Comparison of ENCODE assay signal across 19 mouse cellular contexts in the genomic region with DNA sequence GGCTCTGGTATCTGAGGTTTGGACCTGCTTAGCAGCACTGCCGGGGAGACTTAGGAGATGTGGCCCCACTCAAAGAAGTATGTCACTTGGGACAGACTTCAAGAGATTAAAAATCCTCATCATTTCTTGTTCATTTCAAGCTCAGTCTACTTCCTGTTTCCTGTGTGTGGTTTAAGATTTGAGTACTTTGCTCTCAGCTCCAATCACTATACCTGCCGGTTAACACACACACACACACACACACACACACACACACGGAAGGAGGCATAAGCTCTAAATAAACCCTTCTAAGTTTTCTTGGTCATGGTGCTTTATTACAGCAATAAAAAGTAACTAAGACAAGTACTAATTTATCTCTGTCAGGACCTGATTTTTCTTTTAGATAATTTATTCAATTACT. TPM values are rescaled to one million over a fixed set of nuclear protein-coding genes. Genes with fewer than 3 reads are reported as not detected.
A peak's percentile ranks its signal among the peaks of the same experiment; 100 is the strongest.
DNase-seq lines count a peak whose midpoint lies in the region; ATAC-seq and TF ChIP-seq lines count a peak whose summit lies in the region.
"Had no signal": no experiment of that assay in that cellular context is flagged by ENCODE, and none has a peak within 500 bp of the region (broad histone marks: within the 10 kb centered on the region; RNA-seq: fewer than 3 reads in every experiment).

No protein-coding gene starts in this region.

- WGBS in thymus, adult 2 months: 15% methylated on average over 3 of the region's 3 CpGs
- WGBS in stomach, postnatal 0 days: 75% methylated on average over 3 of the region's 3 CpGs

- no peak overlapping the region for H3K9ac ChIP-seq in stomach, postnatal 0 days (ENCODE audit: low read length)
- H3K9ac ChIP-seq: forebrain, embryonic 15.5 days; hindbrain, embryonic 15.5 days; limb, embryonic 15.5 days had no signal

- no peak overlapping the region for H3K4me2 ChIP-seq in stomach, postnatal 0 days (replicated peaks; ENCODE audit: low read depth)
- H3K4me2 ChIP-seq: forebrain, embryonic 15.5 days; hindbrain, embryonic 15.5 days; limb, embryonic 15.5 days had no signal

- no peak overlapping the region for H3K4me3 ChIP-seq in thymus, adult 2 months (ENCODE audit: control insufficient read depth, insufficient read depth, low read length)
- H3K4me3 ChIP-seq in stomach, postnatal 0 days (ENCODE audit: low read depth, low read length): no peak overlapping the region
- H3K4me3 ChIP-seq: embryonic facial prominence, embryonic 10.5 days; erythroblast, embryonic 14.5 days; forebrain, embryonic 15.5 days; gastrocnemius, adult 2 months; hindbrain, embryonic 15.5 days; limb, embryonic 15.5 days; megakaryocyte, embryonic 14.5 days had no signal

- peak; percentile 36 to 65; a peak in 3 of 4 replicates for ATAC-seq in hematopoietic stem cell, adult 5-6 weeks (replicated peaks in 1 of 2; ENCODE audit: insufficient read depth in 1 of 2, low FRiP score in 2 of 2, low TSS enrichment in 1 of 2, low read depth in 1 of 2, poor library complexity in 2 of 2, severe bottlenecking in 2 of 2)
- 0 out of 2 replicates have a peak, but pooled peaks have one; percentile 43 for ATAC-seq in monocyte, adult 5-6 weeks (replicated peaks; ENCODE audit: insufficient number of reproducible peaks, low FRiP score, low TSS enrichment, poor library complexity, severe bottlenecking)
- ATAC-seq in stomach, postnatal 0 days (ENCODE audit: low FRiP score, low TSS enrichment): no peak
- ATAC-seq: forebrain, embryonic 15.5 days had no signal

- no peaks in the 10 kb centered on the region for H3K27me3 ChIP-seq in thymus, adult 2 months (ENCODE audit: control insufficient read depth, insufficient read depth, low read length)
- no peaks in the 10 kb centered on the region for H3K27me3 ChIP-seq in stomach, postnatal 0 days (ENCODE audit: control insufficient read depth, insufficient read depth, low read length)
- H3K27me3 ChIP-seq: forebrain, embryonic 15.5 days; hindbrain, embryonic 15.5 days; limb, embryonic 15.5 days; megakaryocyte, embryonic 14.5 days had no signal

- TF ChIP-seq CTCF in thymus, adult 2 months (IDR thresholded peaks at IDR 0.05; ENCODE audit: borderline replicate concordance, control insufficient read depth, extremely low read depth, insufficient read depth, low read length, poor library complexity): no peak
- TF ChIP-seq CTCF in stomach, postnatal 0 days (IDR thresholded peaks at IDR 0.05; ENCODE audit: low read depth): no peak

- no peak for TF ChIP-seq EP300 in stomach, postnatal 0 days (optimal IDR thresholded peaks at IDR 0.05)

- no peaks in the 10 kb centered on the region for H3K9me3 ChIP-seq in stomach, postnatal 0 days (ENCODE audit: control insufficient read depth, low read length)
- H3K9me3 ChIP-seq: embryonic facial prominence, embryonic 10.5 days; forebrain, embryonic 15.5 days; hindbrain, embryonic 15.5 days; limb, embryonic 15.5 days; megakaryocyte, embryonic 14.5 days had no signal

- peaks cover 24% of the 10 kb centered on the region for H3K36me3 ChIP-seq in thymus, adult 2 months (ENCODE audit: control insufficient read depth, insufficient read depth, low read length)
- H3K36me3 ChIP-seq in stomach, postnatal 0 days (ENCODE audit: control insufficient read depth, insufficient read depth, low read length): no peaks in the 10 kb centered on the region

- DNase-seq in thymus, adult 2 months: peak; percentile 19
- no peak for DNase-seq in thymus, adult 18-20 months
- DNase-seq in thymus, postnatal 4 days: peak; percentile 39
- no peak for DNase-seq in stomach, postnatal 0 days (ENCODE audit: low spot score)
- no peak for DNase-seq in lung, postnatal 36 days
- no peak for DNase-seq in gastrocnemius, postnatal 25 days
- DNase-seq: cerebellum, postnatal 14 days; gastrocnemius, adult 2 months; heart, postnatal 10 days; lung, adult 18-20 months had no signal

- H3K27ac ChIP-seq in thymus, adult 2 months (ENCODE audit: control insufficient read depth, insufficient read depth, low read length): peak overlapping the region; percentile 47; the same call in 1 of the 2 replicates
- no peak overlapping the region for H3K27ac ChIP-seq in stomach, postnatal 0 days (replicated peaks)
- H3K27ac ChIP-seq: embryonic facial prominence, embryonic 10.5 days; forebrain, embryonic 15.5 days; gastrocnemius, adult 2 months; hindbrain, embryonic 15.5 days; limb, embryonic 15.5 days had no signal

- peaks cover 2% of the 10 kb centered on the region for H3K4me1 ChIP-seq in thymus, adult 2 months (replicated peaks; ENCODE audit: control insufficient read depth, insufficient read depth, low read length)
- H3K4me1 ChIP-seq in stomach, postnatal 0 days (replicated peaks; ENCODE audit: control insufficient read depth, insufficient read depth): peaks cover 1% of the 10 kb centered on the region; the same call in 1 of the 2 replicates
- H3K4me1 ChIP-seq: embryonic facial prominence, embryonic 10.5 days; limb, embryonic 15.5 days had no signal

- no peak for TF ChIP-seq POLR2A in thymus, adult 2 months (IDR thresholded peaks at IDR 0.05; ENCODE audit: control insufficient read depth, extremely low read depth, insufficient read depth, low read length, poor library complexity)

RNA-seq across cellular contexts. Expression of a gene that starts 47.1 kb away (rescaled TPM):
- polyA plus RNA-seq in thymus, adult 2 months (2012; rRNA removed): 2.5 and 2.6 TPM in 2 replicates
- total RNA-seq in hematopoietic stem cell, adult 5-6 weeks (2017): 3.8 and 4.1 TPM in 2 replicates
- total RNA-seq in monocyte, adult 5-6 weeks (2017): 3.8 to 8.0 TPM (median 3.8 TPM) in 3 replicates
- polyA plus RNA-seq in stomach, postnatal 0 days (2015; fragmentation: Nextera tagmentation; extraction: Ambion mirVana): 3.6 and 4.4 TPM in 2 replicates
- total RNA-seq in gastrocnemius, postnatal 25 days (2021): under 1 TPM in 1 of 2 experiments, not detected in 1; 0.21 TPM
- polyA plus RNA-seq: C2C12; erythroblast, embryonic 14.5 days; forebrain, embryonic 15.5 days had no signal

RNA-seq across cellular contexts. Expression of a gene that starts 49.9 kb away (rescaled TPM):
- polyA plus RNA-seq in thymus, adult 2 months (2012; rRNA removed): 23.4 and 26.7 TPM in 2 replicates
- 77.0 and 97.2 TPM in 2 replicates for total RNA-seq in hematopoietic stem cell, adult 5-6 weeks (2017)
- total RNA-seq in monocyte, adult 5-6 weeks (2017): 126 to 151 TPM (median 147 TPM) in 3 replicates
- polyA plus RNA-seq in stomach, postnatal 0 days (2015; fragmentation: Nextera tagmentation; extraction: Ambion mirVana): 44.0 and 45.7 TPM in 2 replicates
- total RNA-seq in gastrocnemius, postnatal 25 days (2021): 10 to 100 TPM; 26.6 to 27.4 TPM

Comparison
In these comparisons a context has a peak if more than half of its experiments do, and no peak if none do; other contexts are left out.
1. DNase-seq: peak in thymus, adult 2 months (single experiment) and thymus, postnatal 4 days (single experiment); none in thymus, adult 18-20 months (0 of 2), stomach, postnatal 0 days (single experiment), lung, postnatal 36 days (single experiment) and gastrocnemius, postnatal 25 days (single experiment).